Mouse (Mus musculus) hindbrain, postnatal 0 days (tissue): ENCODE measurements around the gene Rnf113a2. TPM values are rescaled to one million over a fixed set of nuclear protein-coding genes. Genes with fewer than 3 reads are reported as not detected.

Source experiments
- ATAC-seq: fragments of 200-750 bp; cut with Nextera tagmentation; 2 replicates; pipeline ENCODE4 v1.8.0; 2017; ENCODE audit warnings: mild to moderate bottlenecking, moderate TSS enrichment, moderate library complexity
- DNase-seq: peaks from one replicate; pipeline ENCODE4 v3.0.0-alpha.2; 2015; ENCODE audit warnings: low spot score
- H3K27ac ChIP-seq: fragments of 300-500 bp; sonication (generic); 2 replicates; pipeline ENCODE4 v1.5.1; 2014; ENCODE audit warnings: mild to moderate bottlenecking
- H3K27me3 ChIP-seq: fragments of 300-500 bp; sonication (generic); 2 replicates; pipeline ENCODE4 v1.6.1; 2014; ENCODE audit warnings: low read length, mixed read lengths; ENCODE audit not compliant: insufficient read depth
- H3K36me3 ChIP-seq: fragments of 300-500 bp; sonication (generic); 2 replicates; pipeline ENCODE4 v1.6.1; 2014; ENCODE audit warnings: low read length, mixed read lengths; ENCODE audit not compliant: insufficient read depth
- H3K4me1 ChIP-seq: fragments of 300-500 bp; sonication (generic); 2 replicates; pipeline ENCODE4 v1.6.1; 2014; ENCODE audit warnings: antibody characterized with exemption, low read length, mixed read lengths; ENCODE audit not compliant: insufficient read depth
- H3K4me2 ChIP-seq: fragments of 300-500 bp; sonication (generic); 2 replicates; pipeline ENCODE4 v1.6.1; 2014; ENCODE audit warnings: low read depth, mild to moderate bottlenecking, low read length, moderate library complexity, mixed read lengths
- H3K4me3 ChIP-seq: fragments of 300-500 bp; sonication (generic); 2 replicates; pipeline ENCODE4 v1.5.1; 2014; ENCODE audit warnings: low read length
- H3K9ac ChIP-seq: fragments of 300-500 bp; sonication (generic); replicated peaks from 2 replicates; pipeline ENCODE4 v1.6.1; 2014; ENCODE audit warnings: mild to moderate bottlenecking, low read length, moderate library complexity, mixed read lengths
- H3K9me3 ChIP-seq: fragments of 300-500 bp; sonication (generic); 2 replicates; pipeline ENCODE4 v1.6.1; 2016; ENCODE audit warnings: low read length, mixed read lengths
- CTCF ChIP-seq: IDR thresholded peaks from 2 replicates; pipeline ENCODE4 v1.5.1; 2016; ENCODE audit warnings: antibody characterized with exemption, control low read depth, low read depth
- WGBS: fragments of 180-500 bp; shearing (Covaris S2); extraction: QIAGEN DNeasy Blood & Tissue Kit; methylation state at CpG from one replicate; pipeline ENCODE4 v1.1.7; 2014; 5-methylcytosine and 5-hydroxymethylcytosine counted together
- polyA plus RNA-seq: library from polyadenylated mRNA; unstranded; fragments of >200 nt; fragmentation: Nextera tagmentation; extraction: Ambion mirVana; gene quantifications from 2 replicates; pipeline ENCODE4 v1.2.1, GENCODE M21; 2015
- total RNA-seq: library from RNA; depleted of rRNA; stranded (reverse); fragments of >200 nt; gene quantifications from 2 replicates; pipeline ENCODE4 v1.2.3, GENCODE M21; 2014

Rnf113a2 gene
- total and polyA plus RNA-seq, 2 experiments from 2014 or later, result 7.4 to 20.1 TPM

- no peak overlapping the region for H3K4me2 ChIP-seq
- no peak for TF ChIP-seq CTCF
- no peaks in the 10 kb centered on the region for H3K9me3 ChIP-seq
- no peak overlapping the region for H3K9ac ChIP-seq
- H3K4me3 ChIP-seq, result no peak overlapping the region
- no peak for DNase-seq
- H3K4me1 ChIP-seq, result no peaks in the 10 kb centered on the region
- no peak overlapping the region for H3K27ac ChIP-seq
- 85% methylated on average over 5 of the region's 5 CpGs for WGBS
- no peaks in the 10 kb centered on the region for H3K27me3 ChIP-seq
- no peaks in the 10 kb centered on the region for H3K36me3 ChIP-seq
- no peak for ATAC-seq
These were observed 18.4 kb upstream of the Rnf113a2 start for GRCm38 (mm10) chr12:84398629-84399028.

- Histone ChIP-seq H3K4me1 (no peaks in the 10 kb centered on the region), H3K27me3 (no peaks in the 10 kb centered on the region), H3K9ac (no peak overlapping the region), H3K36me3 (no peaks in the 10 kb centered on the region), H3K27ac (no peak overlapping the region), H3K4me2 (no peak overlapping the region), H3K9me3 (no peaks in the 10 kb centered on the region), H3K4me3 (no peak overlapping the region)
- 83% methylated on average over 9 of the region's 9 CpGs for WGBS
- ATAC-seq (no peak), DNase-seq (no peak)
- TF ChIP-seq CTCF, result no peak
These were observed 17.9 kb upstream of the Rnf113a2 start for GRCm38 (mm10) chr12:84399135-84399534.

GRCm38 (mm10) chr12:84399663-84400062 lies 17.3 kb upstream of the Rnf113a2 start:
- Histone ChIP-seq H3K4me2 (no peak overlapping the region), H3K4me1 (no peaks in the 10 kb centered on the region), H3K9me3 (no peaks in the 10 kb centered on the region), H3K27ac (no peak overlapping the region), H3K27me3 (no peaks in the 10 kb centered on the region), H3K9ac (no peak overlapping the region), H3K36me3 (no peaks in the 10 kb centered on the region), H3K4me3 (no peak overlapping the region)
- TF ChIP-seq CTCF, result no peak
- DNase-seq, result no peak
- WGBS, result 84% methylated on average over 9 of the region's 9 CpGs
- no peak for ATAC-seq

- no peak for DNase-seq
- no peaks in the 10 kb centered on the region for H3K27me3 ChIP-seq
- TF ChIP-seq CTCF, result no peak
- no peak overlapping the region for H3K4me2 ChIP-seq
- no peak overlapping the region for H3K9ac ChIP-seq
- H3K4me3 ChIP-seq, result no peak overlapping the region
- no peaks in the 10 kb centered on the region for H3K4me1 ChIP-seq
- WGBS, result 88% methylated on average over 3 of the region's 3 CpGs
- no peak overlapping the region for H3K27ac ChIP-seq
- H3K9me3 ChIP-seq, result no peaks in the 10 kb centered on the region
- ATAC-seq, result no peak
- H3K36me3 ChIP-seq, result no peaks in the 10 kb centered on the region
These were observed 16.9 kb upstream of the Rnf113a2 start for GRCm38 (mm10) chr12:84400068-84400467.

DNA sequence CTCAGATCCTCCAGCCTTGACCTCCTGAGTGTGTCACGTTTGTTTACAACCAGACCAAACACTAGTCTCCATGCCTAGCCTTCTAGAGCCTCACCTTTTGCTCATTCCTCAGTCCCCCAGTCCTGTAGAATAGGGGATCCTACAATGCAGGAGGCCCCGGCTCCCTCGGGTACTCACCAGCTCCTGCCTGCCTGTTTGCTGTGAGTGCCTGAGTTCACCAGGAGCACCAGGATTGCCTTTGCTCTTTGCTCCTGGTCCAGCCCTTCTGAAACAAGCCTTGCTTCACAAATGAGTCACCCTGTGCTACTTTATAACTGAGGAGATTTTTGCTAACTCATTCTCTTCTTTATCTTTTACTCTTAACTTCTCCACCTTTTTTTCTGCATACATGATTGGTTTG lies 16.3 kb upstream of the Rnf113a2 start:
- ATAC-seq (no peak), DNase-seq (no peak)
- no peak for TF ChIP-seq CTCF
- no peak overlapping the region for H3K9ac ChIP-seq
- no peak overlapping the region for H3K4me2 ChIP-seq
- H3K27me3 ChIP-seq, result no peaks in the 10 kb centered on the region
- H3K27ac ChIP-seq, result no peak overlapping the region
- H3K36me3 ChIP-seq, result no peaks in the 10 kb centered on the region
- no peaks in the 10 kb centered on the region for H3K4me1 ChIP-seq
- WGBS, result 75% methylated on average over 3 of the region's 3 CpGs
- no peak overlapping the region for H3K4me3 ChIP-seq
- no peaks in the 10 kb centered on the region for H3K9me3 ChIP-seq

DNA sequence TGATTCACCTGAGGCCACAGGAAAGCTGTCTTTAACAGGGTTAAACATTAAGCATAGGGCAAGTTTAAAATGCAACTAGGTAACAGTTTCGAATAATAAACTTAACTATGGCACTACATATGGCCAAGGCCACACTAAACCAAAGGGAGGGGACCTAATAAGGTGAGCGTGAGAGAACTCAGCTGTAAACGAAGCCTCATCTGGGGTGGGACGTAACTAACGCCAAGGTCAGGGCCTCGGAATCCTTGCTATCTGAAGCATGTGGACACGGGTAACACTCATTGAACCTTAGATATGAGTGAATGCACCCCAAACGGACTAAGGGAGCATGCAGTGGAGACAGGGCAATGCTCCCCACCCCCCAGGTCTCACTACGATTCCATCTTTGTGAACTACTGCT lies 14.1 kb upstream of the Rnf113a2 start:
- whole genome bisulfite sequencing, result 82% methylated on average over 9 of the region's 9 CpGs
- Histone ChIP-seq H3K36me3 (no peaks in the 10 kb centered on the region), H3K4me1 (no peaks in the 10 kb centered on the region; the same call in 1 of the 2 replicates), H3K9ac (no peak overlapping the region), H3K4me3 (no peak overlapping the region), H3K27me3 (no peaks in the 10 kb centered on the region), H3K4me2 (no peak overlapping the region), H3K27ac (no peak overlapping the region), H3K9me3 (no peaks in the 10 kb centered on the region)
- TF ChIP-seq CTCF, result no peak
- DNase-seq (no peak), ATAC-seq (no peak)

GRCm38 (mm10) chr12:84404541-84404940 lies 12.5 kb upstream of the Rnf113a2 start:
- H3K27me3 ChIP-seq, result no peaks in the 10 kb centered on the region
- DNase-seq (no peak), ATAC-seq (no peak)
- H3K4me3 ChIP-seq, result no peak overlapping the region
- H3K9me3 ChIP-seq, result no peaks in the 10 kb centered on the region
- H3K4me1 ChIP-seq, result peaks cover 4% of the 10 kb centered on the region
- H3K4me2 ChIP-seq, result no peak overlapping the region
- H3K36me3 ChIP-seq, result no peaks in the 10 kb centered on the region
- H3K27ac ChIP-seq, result no peak overlapping the region
- H3K9ac ChIP-seq, result no peak overlapping the region
- no peak for TF ChIP-seq CTCF
- WGBS, result 73% methylated on average over 6 of the region's 6 CpGs

GRCm38 (mm10) chr12:84407259-84407658 lies 9.7 kb upstream of the Rnf113a2 start:
- H3K4me1 ChIP-seq, result peaks cover 5% of the 10 kb centered on the region
- WGBS, result 60% methylated on average over 4 of the region's 4 CpGs
- DNase-seq (no peak), ATAC-seq (no peak)
- H3K27ac ChIP-seq, result no peak overlapping the region
- H3K36me3 ChIP-seq, result no peaks in the 10 kb centered on the region
- H3K9me3 ChIP-seq, result no peaks in the 10 kb centered on the region
- no peak overlapping the region for H3K4me2 ChIP-seq
- no peak overlapping the region for H3K9ac ChIP-seq
- H3K4me3 ChIP-seq, result no peak overlapping the region
- H3K27me3 ChIP-seq, result no peaks in the 10 kb centered on the region
- peak; percentile 24; the same call in 1 of the 2 replicates for TF ChIP-seq CTCF
